Mouse (Mus musculus): ENCODE results near the gene Ncoa1.

Gene Ncoa1

DNA sequence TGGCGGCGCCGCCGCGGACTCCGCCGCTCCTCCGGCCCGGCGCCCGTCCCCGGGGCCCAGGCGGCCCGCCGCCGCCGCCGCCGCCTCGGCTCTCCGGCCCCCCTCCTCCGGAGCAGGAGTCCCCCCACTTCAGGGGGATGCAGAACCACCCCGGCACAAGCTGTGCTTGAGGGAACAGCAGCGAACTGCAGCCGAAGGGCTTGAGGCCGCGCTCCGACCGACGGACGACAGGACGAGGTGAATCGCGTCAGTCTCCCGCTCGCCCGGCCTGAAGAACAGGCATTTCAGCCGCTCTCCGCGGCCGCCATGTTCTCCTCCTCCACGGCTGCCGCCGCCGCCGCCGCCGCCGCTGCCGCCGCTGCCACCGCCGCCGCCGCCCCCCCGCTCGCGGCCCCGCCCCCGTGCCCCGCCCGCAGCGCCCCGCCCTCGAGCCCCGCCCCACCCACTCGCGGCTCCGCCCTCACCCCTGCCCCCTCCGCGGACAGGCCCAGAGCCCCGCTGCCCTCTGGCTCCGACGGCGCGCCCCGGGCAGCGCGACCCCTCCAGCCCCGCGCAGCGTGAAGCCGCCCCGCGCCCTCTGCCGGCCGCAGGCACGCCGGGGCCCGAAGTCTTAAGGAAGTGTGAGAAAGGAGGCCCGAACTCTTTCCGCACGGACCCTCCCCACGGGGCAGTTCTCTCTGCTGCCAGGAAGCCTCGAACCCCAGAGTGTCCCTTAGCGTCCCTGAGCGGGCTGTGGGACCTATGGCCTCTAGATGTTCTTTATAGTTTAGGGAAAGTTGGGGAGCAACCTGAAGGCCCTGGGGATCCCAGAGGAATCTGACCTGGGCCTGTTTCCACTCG is at the start of gene Ncoa1:
Gene Ncoa1, minus strand, starts transcription at position 351 of the 840 bp plus-strand sequence.
- DNase-seq (ENCODE audit: low read depth, low spot score): peak; percentile 83

DNA sequence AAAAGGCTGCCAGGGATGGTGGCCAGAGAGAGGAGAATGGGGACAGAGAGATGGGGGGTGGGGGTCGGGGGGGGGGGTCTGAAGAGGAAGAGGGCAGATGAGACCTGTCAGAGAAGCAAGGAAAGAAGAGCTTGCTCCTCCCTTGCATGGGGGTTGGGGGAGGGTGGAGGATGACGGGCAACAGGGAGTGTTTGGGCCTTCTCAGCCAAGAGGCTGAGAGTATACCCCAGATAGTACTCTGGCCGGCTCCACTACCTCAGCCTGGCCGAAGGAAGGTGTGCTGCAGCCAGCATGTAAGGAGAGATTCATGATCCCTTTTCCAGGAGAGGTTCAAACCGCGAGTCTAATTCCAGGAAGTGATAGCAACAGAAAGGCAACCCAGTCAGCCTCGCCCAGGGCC is 47.6 kb upstream of the Ncoa1 start:
- no peak for DNase-seq (ENCODE audit: low read depth, low spot score)

DNA sequence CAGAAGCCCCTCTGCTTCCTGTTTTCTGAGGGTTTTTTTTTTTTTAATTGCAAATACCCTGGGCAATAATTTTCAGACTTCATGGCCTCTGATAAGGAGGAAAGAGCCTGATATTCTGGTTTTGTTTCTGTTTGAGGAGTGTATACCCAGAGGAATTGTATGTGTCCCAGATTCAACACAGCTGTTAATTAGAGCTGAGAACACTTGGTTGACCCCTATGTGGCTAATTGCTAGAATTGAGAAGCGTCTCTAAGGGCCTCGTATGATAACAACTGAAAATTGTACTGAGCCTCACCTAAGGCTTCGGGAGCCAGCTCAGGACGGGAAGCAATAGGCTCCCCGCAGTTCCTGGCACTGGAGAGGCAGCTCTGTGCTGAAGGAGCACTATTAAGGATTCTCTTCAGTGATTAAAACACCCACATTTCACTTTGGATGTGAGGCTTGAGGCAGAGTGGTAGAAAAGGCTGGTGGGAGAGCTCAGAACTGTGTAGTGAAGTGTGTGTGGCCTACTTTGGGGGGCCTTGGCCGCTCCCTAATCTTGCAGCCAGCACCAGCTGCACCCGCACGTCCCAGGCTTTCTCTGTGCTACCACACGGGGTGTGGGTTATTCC is 46.8 kb upstream of the Ncoa1 start:
- DNase-seq (ENCODE audit: low read depth, low spot score): no peak

DNA sequence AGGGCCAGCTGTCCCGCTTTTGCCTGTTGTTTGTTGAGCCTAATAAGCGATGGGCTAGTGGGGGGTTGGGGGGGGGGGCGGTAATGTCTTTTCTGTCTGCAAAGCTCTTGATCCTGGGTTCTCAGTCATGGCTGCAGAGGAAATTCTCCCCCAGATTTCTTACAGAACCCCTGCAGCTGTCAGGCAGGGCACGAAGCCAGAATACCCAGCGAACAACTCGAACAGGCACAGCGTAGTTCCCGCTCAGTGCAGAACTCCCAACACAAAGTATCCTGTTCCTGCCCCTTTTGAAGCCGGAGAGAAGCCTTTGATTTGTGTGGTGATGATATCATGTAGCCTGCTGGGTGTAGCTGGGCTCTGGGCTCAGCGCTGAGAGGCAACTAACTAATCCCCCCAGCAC is 46.2 kb upstream of the Ncoa1 start:
- no peak for DNase-seq (ENCODE audit: low read depth, low spot score)

DNA sequence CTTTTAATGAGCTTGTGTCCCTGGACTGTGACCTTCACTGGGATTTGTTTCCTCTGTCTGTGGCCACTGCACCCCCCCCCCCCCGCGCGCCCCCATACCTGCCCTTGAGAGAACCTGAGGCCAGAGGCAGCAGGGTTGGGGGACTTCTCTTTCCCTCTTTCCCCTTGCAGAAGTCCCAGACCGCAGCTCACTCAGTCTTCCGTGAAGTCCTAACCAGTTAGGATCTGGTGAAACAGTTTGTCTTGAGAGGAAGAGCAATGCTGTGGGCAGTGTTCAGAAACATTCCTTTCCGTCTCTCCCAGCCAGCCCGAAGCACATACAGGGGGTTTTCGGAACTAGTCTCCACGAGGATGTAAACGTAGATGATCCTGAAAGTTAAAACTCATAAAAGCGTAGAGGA is 42.0 kb upstream of the Ncoa1 start:
- DNase-seq (ENCODE audit: low read depth, low spot score): no peak

DNA sequence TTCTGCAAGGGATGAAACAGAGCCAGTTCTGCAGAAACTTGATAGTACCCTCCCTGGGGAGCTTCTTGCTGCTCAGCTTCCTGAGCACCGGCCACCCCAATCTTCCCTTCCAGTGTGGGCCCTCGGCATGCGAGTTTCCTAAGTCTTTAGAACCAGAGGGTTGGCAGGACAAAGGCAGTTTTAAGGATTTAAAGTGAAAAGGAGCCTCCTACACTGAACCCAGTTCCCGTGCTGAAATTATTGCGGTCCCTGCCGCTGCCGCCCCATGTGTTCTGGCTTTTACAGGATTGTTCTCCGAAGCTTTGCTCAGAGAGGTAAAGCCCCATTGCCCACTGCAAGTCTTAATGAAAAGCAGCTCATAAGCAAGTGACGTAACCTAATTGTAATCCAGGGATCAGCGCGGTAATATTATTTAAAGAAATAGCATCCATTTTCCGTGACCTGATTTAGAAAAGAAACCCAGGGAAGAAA is 32.6 kb upstream of the Ncoa1 start:
- no peak for DNase-seq (ENCODE audit: low read depth, low spot score)

DNA sequence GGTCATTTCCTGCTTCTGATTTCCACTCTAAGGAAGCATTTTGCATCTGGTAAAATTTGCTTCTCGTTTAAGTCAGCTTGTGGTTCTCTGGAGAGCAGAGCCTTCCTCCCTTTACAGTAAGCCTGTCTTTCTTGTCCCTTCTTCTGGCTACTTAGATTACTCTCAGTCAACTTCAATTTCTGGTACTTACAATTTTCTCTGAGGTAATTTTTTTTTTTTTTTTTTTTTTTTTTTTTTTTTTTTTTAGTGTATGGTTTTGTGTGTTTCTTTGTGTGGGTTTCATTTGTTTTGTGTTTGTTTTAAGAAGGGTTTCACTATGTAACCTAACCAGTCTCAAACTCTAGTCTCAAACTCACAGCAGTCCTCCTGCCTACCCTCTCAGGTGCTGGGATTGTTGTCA is 31.2 kb upstream of the Ncoa1 start:
- no peak for DNase-seq (ENCODE audit: low read depth, low spot score)

DNA sequence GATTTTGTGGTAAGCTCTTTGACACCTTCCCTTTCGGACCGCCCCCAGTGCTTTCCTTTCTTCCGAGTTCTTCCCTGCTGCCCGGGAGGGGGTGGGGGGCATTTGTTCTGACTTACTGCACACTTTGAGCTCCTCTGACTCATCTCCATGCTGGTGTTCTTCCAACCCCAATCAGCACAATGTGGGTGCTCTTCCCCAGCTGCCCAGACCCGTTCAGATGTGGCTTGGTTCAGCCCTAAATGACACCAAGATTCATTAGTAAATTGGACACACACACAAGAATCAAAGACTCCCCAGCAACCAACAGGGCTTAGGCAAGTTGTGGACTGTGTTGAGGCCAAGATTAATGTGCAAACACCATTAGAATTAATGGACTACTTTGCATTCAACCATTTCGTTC is 30.5 kb upstream of the Ncoa1 start:
- DNase-seq (ENCODE audit: low read depth, low spot score): no peak

DNA sequence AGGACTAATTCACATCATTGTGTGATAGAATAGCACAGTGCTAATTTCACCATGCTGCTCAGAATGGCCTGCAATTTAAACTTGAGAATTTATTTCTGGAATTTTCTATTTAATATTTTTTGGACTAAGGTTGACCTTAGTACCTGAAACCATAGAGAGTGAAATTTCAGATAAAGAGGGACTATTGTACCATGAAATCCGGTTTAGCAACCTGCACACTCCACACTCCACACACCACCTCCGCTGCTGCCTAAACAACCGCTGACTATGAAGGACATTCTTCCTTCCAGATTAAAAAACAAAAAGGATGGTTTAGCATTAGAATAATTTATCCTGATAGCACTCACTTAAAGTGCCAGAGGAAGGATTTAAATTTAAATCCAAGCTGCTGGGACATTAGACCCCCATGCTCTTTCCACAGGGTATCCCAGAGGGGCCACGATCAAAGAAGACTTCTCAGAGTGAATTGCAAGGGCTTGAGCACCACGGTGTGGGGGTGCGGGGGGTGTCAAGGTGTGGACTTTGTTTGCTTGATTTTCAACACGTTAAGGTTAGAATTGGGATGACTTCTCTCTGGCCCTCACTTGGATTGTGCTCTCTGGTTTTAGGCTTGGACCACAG is 29.9 kb upstream of the Ncoa1 start:
- DNase-seq (ENCODE audit: low read depth, low spot score): no peak

DNA sequence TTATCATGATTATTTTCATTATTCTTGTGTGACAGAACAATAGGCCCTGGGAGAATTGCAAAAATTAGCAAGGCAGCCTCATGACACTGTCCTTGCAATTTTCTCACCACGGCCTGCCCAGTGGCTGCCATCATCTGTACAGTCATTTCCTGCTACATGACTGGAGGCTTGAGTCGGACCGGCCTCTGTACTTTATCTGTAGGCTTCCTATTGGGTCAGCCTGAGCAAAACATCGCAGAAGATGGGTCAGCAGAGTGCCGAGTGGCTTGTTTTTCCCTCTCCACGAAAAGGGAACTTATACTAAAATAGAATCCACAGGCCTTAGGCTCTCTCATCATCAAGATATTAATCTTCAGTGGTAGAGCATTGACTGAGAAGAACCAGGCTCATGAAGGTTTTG is 28.3 kb upstream of the Ncoa1 start:
- DNase-seq (ENCODE audit: low read depth, low spot score): no peak

DNA sequence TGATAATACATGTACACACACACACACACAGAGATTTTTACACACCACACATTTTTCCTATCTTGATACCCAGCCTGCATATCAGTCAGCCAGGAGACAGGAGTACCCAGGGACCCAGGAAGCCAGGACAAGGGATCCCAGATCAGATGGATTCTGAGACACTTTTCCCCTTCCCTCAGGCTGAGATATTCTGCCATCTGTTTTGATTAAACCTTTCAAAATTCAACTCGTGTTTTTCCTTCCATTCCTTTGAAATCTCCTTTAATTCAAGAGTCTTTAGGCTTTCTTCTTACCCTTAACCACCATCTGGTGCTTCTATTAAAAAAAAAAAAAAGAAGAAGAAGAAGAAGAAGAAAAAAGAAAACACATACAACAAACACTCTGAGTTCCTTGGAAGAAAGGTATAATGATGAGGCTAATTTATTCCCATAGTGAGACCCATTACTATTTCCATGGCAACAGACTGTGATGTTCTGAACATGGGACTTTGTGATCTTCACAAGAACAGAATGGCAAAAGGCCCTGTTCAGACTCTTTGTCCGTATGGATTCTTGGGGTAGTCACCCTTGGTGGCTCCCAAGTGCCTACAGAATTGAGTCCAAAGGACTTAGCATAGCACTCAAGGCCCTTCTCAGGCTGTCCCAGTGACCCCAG is 26.8 kb upstream of the Ncoa1 start:
- DNase-seq (ENCODE audit: low read depth, low spot score): no peak

DNA sequence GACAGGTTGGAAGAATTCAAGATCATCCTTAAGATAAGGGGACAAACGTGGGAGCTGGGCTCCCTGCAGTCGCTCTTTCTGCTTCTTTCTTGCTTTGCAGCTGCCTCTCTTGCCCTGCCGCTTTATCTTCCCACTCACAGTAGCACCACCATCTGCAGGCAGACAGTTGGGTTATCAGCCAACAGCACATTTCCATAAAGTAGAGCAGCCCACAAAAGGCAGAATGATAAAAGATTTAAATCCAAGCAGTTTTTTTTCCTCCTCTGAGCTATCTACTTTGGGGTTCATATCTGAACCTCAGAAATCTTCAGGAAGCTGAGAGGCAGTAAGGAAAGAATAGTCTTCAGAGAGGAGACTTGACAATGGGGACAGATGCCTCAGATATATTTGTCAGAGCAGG is 24.9 kb upstream of the Ncoa1 start:
- no peak for DNase-seq (ENCODE audit: low read depth, low spot score)

DNA sequence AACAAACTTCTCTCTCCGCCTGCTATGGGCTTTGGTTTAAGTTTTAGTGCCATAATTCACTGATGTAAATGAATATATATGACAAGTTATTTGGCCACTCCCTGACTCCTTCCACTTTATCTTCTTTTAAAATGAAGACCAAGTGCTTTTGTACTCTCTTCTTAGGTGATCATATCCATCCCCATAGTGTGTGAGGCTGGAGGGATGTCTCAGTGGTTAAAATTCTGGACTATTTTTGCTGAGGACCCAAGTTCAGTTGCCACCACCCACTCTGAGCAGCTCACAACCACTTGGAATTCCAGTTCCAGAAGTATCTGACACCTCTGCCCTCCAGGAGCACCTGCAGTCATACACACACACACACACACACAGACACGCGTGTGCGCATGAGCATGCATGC is 23.5 kb upstream of the Ncoa1 start:
- no peak for DNase-seq (ENCODE audit: low read depth, low spot score)

DNA sequence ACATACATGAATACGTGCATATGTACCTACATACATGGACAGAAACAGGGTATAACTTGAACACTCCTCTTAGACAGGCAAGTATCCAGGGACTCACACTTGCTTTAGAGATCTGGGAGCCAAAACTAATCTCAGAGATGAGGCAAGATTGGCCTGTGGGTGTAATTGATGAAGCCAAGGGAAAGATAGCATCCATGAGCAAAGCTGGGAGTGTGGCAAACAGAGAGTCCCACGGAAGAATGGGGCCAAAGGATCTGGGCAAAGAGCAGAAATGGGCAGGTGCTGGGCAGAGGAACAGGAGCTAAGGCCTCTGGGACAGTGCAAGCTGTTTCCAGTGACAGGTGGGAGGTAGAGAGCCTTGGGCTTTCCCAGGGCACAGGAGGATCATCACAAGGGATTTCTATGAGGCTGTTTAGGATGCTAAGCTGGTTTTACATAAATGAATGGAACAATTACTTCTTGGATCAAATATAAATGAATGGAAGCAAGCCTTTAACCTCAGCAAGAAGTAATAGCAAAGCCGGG is 22.7 kb upstream of the Ncoa1 start:
- DNase-seq (ENCODE audit: low read depth, low spot score): no peak

DNA sequence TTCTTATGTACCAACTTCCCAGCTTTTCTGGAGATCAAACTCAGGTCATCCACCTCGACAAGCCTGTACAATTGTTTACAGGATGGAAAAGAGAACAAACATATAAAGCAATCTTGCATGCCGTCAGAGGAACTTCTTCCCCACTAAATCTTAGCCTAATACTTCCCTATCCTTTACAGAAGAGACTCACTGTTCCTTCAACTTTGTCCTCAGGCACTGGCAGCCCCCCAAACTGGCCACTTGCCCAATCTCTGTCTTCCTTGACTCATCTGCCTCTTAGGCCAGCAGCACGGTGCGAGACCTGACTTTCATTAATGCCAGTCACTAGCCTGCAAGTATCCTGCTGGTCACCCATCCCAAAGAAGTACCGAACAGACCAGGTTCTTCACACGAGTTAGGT is 11.4 kb upstream of the Ncoa1 start:
- no peak for DNase-seq (ENCODE audit: low read depth, low spot score)

DNA sequence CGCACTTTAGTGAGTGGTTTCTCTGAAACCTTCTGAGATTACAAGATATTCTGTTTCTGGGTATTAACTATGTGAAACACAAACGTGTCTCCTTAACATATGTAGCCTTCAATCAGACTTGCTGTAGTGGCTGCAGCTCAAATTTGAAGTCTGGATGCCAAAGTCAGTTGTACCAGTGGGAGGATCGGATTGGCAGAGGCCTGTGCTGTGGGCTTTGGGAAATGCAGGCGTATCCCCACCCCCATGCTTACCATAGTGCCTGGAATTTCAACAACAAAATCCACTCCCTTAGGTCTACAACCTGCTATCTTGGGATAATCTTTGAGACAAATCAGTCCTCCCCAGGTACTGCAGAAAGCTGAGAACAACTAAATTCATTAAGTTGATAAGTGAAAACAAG is 6.4 kb upstream of the Ncoa1 start:
- DNase-seq (ENCODE audit: low read depth, low spot score): no peak

DNA sequence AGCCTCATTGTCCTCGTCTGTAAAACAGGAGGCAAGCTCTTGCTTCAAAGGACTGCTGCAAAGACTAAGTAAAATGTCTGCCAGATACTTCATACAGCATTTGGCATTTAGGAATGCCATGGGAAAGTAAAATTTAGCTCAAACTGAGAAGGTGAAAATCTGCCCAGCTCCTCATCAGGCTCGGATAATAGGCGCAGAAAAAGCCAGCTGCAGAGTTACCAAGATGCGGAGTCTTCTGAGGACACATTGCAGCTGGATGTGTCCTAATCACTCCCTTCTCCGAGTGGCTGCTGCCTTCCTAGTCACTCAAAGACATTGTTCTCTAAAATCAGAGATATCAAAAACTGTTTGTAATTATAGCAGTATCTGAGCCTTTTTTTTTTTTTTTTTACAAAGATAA is 4.7 kb upstream of the Ncoa1 start:
- DNase-seq (ENCODE audit: low read depth, low spot score): no peak

DNA sequence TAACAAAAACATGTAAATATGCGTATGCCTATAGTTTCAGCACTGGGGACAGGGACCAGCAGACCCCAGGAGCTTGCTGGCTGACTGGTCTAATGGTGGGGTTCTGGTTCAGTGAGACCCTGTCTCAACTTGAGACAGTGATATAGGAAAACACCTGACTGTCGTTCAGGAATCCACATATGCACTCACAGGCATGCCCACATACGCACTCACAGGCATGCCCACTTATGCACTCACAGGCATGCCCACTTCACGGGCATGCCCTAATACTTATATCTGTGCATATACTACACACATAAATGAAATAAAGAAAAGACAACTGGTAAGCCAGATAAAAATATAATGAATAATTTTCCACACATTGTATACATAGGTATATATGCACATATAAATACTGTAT is 3.3 kb upstream of the Ncoa1 start:
- no peak for DNase-seq (ENCODE audit: low read depth, low spot score)

DNA sequence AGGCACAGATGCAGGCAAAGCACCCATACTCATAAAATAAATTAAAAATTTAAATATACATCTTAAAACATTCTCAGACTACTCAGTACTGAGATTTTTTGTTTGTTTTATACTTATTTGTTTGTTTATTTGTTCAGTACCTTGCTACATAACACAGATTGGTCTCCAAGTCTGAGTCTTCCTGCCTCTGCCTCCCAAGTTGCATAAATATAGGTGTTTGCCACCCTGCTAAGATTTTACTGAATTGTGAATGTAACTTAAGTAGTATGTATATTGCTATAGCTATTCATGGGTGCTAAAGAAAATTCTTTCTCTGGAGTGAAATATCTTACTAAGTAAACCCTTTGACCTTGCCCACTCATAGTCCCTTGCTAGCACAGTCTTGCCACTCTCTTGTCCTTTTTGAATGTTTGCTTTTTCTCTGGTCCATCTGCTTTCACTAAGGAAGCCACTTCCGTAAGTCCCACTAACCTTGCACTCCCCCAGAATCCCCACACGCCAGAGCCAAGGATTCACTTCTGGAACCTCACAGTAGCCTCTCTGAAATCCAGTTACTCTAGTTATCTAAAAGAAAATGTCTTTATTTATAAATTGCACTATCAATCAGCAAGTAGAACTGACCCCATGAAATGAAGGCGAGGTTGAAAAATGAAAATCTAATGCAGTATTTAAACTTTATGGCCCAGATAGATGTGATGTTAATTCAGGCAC is 2.3 kb upstream of the Ncoa1 start:
- DNase-seq (ENCODE audit: low read depth, low spot score): no peak

DNA sequence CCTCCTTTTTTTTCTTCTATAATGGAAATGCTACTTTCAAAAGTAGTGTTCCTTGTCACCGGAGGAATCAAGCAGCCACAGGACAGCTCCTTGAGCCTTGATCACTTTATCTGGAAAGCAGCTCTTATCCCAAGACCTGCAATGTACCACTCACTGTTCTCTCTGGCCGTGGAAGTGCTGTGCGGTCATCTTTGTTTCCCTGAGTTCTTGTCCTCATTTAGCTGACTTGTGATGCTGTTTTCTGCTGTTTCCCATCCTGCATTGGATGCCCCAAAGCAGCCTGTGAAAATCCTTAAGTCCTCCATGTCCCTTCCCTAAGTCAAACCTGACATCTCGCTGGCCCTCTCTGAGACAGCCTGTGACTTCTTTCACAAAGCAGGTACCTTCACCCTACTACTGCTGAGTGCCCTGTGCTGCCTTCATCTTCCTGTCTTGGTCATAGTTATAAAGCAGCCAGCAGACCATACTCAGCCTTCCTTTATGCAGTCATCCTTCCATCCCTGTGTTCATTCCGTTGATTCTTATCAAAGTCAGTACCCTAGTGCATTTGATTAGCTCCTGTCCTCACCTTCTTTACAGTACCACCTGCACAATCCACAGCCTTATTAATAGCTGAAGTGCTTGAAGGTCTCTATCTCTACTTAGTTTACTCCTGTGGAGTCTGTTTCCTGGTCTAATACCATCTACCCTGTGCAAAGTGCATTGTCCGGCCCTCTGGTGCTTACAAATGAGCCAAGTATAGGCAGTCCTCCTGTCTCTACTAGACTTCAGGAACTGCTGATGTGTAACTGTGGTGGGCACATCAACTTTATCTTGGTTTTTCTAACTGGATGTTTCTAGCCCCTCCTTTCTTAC is 1.2 kb upstream of the Ncoa1 start:
- no peak for DNase-seq (ENCODE audit: low read depth, low spot score)
